Mouse (Mus musculus) spleen, adult 2 months (tissue): Measurements from ENCODE around the gene Gpr68. TPM values are rescaled to one million over a fixed set of nuclear protein-coding genes. Genes with fewer than 3 reads are reported as not detected.

ENCODE experiments used
- DNase-seq, 2 experiments: peaks; one replicate each; pipeline versions ENCODE4 v3.0.0 to v3.0.0-alpha.2; 2012 to 2021; ENCODE audit warnings: low spot score in 2 of 2, low read depth in 1 of 2
- H3K27ac ChIP-seq: fragments of 200-500 bp; 2 replicates; pipeline ENCODE4 v1.5.1; 2012; ENCODE audit warnings: low read length, inconsistent platforms; ENCODE audit not compliant: insufficient read depth
- H3K27me3 ChIP-seq: fragments of 200-500 bp; 2 replicates; pipeline ENCODE4 v1.6.1; 2012; ENCODE audit warnings: mild to moderate bottlenecking, moderate library complexity, low read length, inconsistent platforms; ENCODE audit not compliant: control insufficient read depth, insufficient read depth
- H3K36me3 ChIP-seq: fragments of 200-500 bp; 2 replicates; pipeline ENCODE4 v1.6.1; 2012; ENCODE audit warnings: mild to moderate bottlenecking, low read length, inconsistent platforms; ENCODE audit not compliant: control insufficient read depth, insufficient read depth
- H3K4me1 ChIP-seq: fragments of 200-500 bp; 2 replicates; pipeline ENCODE4 v1.6.1; 2011; ENCODE audit warnings: inconsistent platforms; ENCODE audit not compliant: control insufficient read depth, insufficient read depth, insufficient read length
- H3K4me3 ChIP-seq: fragments of 200-500 bp; 2 replicates; pipeline ENCODE4 v1.5.1; 2011; ENCODE audit warnings: mild to moderate bottlenecking, inconsistent platforms; ENCODE audit not compliant: insufficient read depth, insufficient read length; ENCODE audit errors: extremely low read depth
- CTCF ChIP-seq: fragments of 200-500 bp; IDR thresholded peaks from 2 replicates; pipeline ENCODE4 v1.5.1; 2011; ENCODE audit warnings: mild to moderate bottlenecking, inconsistent platforms; ENCODE audit not compliant: insufficient read depth, insufficient read length, insufficient replicate concordance; ENCODE audit errors: extremely low read depth
- POLR2A ChIP-seq: fragments of 200-500 bp; IDR thresholded peaks from 2 replicates; pipeline ENCODE4 v1.6.1; 2011; ENCODE audit warnings: low read depth, low read length, inconsistent platforms
- WGBS: fragments of 180-500 bp; shearing (Covaris S2); methylation state at CpG from one replicate; pipeline ENCODE4 v1.1.7; 2018; 5-methylcytosine and 5-hydroxymethylcytosine counted together
- polyA plus RNA-seq: library from polyadenylated mRNA; depleted of rRNA; stranded (reverse); fragments of >200 nt; gene quantifications from 2 replicates; pipeline ENCODE4 v1.2.3, GENCODE M21; 2012

Gene Gpr68
- polyA plus RNA-seq, 1 experiment, result 14.0 TPM

GRCm38 (mm10) chr12:100875960-100876359 lies 32.0 kb downstream of the Gpr68 start:
- Histone ChIP-seq H3K4me1 (no peaks in the 10 kb centered on the region; the same call in 1 of the 2 replicates), H3K27ac (no peak overlapping the region), H3K36me3 (no peaks in the 10 kb centered on the region), H3K4me3 (no peak overlapping the region), H3K27me3 (no peaks in the 10 kb centered on the region)
- TF ChIP-seq CTCF (no peak), POLR2A (no peak)
- 77% methylated on average over 6 of the region's 6 CpGs for WGBS
- DNase-seq, result no peak

GRCm38 (mm10) chr12:100875553-100875952 lies 32.4 kb downstream of the Gpr68 start:
- no peak for TF ChIP-seq POLR2A
- H3K27me3 ChIP-seq, result no peaks in the 10 kb centered on the region
- H3K36me3 ChIP-seq, result no peaks in the 10 kb centered on the region
- no peaks in the 10 kb centered on the region; the same call in 1 of the 2 replicates for H3K4me1 ChIP-seq
- DNase-seq, result no peak
- no peak overlapping the region for H3K4me3 ChIP-seq
- H3K27ac ChIP-seq, result no peak overlapping the region
- WGBS, result 81% methylated on average over 3 of the region's 3 CpGs

GRCm38 (mm10) chr12:100873612-100874011 lies 34.4 kb downstream of the Gpr68 start:
- Histone ChIP-seq H3K4me3 (no peak overlapping the region), H3K27ac (no peak overlapping the region), H3K36me3 (0 out of 2 replicates have a peak, but pooled peaks cover under 1% of the 10 kb centered on the region), H3K27me3 (no peaks in the 10 kb centered on the region), H3K4me1 (no peaks in the 10 kb centered on the region; the same call in 1 of the 2 replicates)
- WGBS, result 83% methylated on average over 3 of the region's 3 CpGs
- TF ChIP-seq CTCF (no peak), POLR2A (no peak)
- DNase-seq, result no peak

GRCm38 (mm10) chr12:100871841-100872240 lies 36.2 kb downstream of the Gpr68 start:
- no peak overlapping the region for H3K27ac ChIP-seq
- H3K36me3 ChIP-seq, result peaks cover 4% of the 10 kb centered on the region
- 79% methylated on average over 2 of the region's 2 CpGs for WGBS
- no peaks in the 10 kb centered on the region; the same call in 1 of the 2 replicates for H3K4me1 ChIP-seq
- H3K27me3 ChIP-seq, result no peaks in the 10 kb centered on the region
- H3K4me3 ChIP-seq, result no peak overlapping the region
- TF ChIP-seq POLR2A (no peak), CTCF (no peak)
- no peak for DNase-seq

- H3K27ac ChIP-seq, result no peak overlapping the region
- no peaks in the 10 kb centered on the region; the same call in 1 of the 2 replicates for H3K4me1 ChIP-seq
- no peak for TF ChIP-seq CTCF
- H3K36me3 ChIP-seq, result peaks cover 4% of the 10 kb centered on the region
- 93% methylated on average over 6 of the region's 6 CpGs for WGBS
- no peak for DNase-seq
- H3K4me3 ChIP-seq, result no peak overlapping the region
- H3K27me3 ChIP-seq, result no peaks in the 10 kb centered on the region
These were observed 36.8 kb downstream of the Gpr68 start for GRCm38 (mm10) chr12:100871234-100871633.

GRCm38 (mm10) chr12:100868049-100868622 lies 39.9 kb downstream of the Gpr68 start:
- Histone ChIP-seq H3K36me3 (peaks cover 4% of the 10 kb centered on the region), H3K27ac (no peak overlapping the region), H3K4me1 (no peaks in the 10 kb centered on the region), H3K4me3 (no peak overlapping the region), H3K27me3 (no peaks in the 10 kb centered on the region)
- 85% methylated on average over 4 of the region's 4 CpGs for WGBS
- no peak for DNase-seq
- no peak for TF ChIP-seq CTCF
- no peak for TF ChIP-seq POLR2A

- WGBS, result 90% methylated on average over 8 of the region's 8 CpGs
- no peaks in the 10 kb centered on the region for H3K4me1 ChIP-seq
- no peak overlapping the region for H3K27ac ChIP-seq
- H3K27me3 ChIP-seq, result no peaks in the 10 kb centered on the region
- H3K4me3 ChIP-seq, result no peak overlapping the region
- no peak for TF ChIP-seq CTCF
- no peak for TF ChIP-seq POLR2A
- peaks cover 4% of the 10 kb centered on the region for H3K36me3 ChIP-seq
- no peak for DNase-seq
These were observed 40.9 kb downstream of the Gpr68 start for GRCm38 (mm10) chr12:100867097-100867496.
